Mouse (Mus musculus): ENCODE data around the gene Brd3os.
A peak's percentile ranks its signal among the peaks of the same experiment; 100 is the strongest.

DNA sequence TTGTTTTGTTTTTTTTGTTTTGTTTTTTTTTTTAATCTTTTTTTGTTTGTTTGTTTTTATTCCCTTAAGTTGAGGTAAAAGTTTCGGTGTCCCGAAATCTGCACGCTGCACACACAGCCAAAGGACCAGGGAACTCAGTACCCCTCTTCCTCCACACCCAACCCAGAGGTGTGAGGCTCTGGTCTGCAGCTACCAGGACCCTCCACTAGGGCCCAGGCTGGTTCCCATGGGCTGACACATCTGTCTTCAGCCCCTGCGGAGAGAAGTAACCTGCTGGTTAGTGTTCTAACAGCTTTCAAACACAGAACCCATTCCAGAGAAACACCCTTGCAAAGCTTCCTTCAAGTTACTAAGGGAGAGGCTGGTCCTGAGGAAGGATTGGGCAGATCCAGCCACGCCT, 5.7 kb downstream of the Brd3os start:
- TF ChIP-seq CTCF (IDR thresholded peaks at IDR 0.05; ENCODE audit: low read depth) = peak; percentile 34
- TF ChIP-seq EP300 (IDR thresholded peaks at IDR 0.05; ENCODE audit: low read depth) = no peak

All from liver, embryonic 14.5 days (tissue).